Mouse (Mus musculus): ENCODE results near the gene Inpp5k. TPM values are rescaled to one million over a fixed set of nuclear protein-coding genes. Genes with fewer than 3 reads are reported as not detected.

Inpp5k gene
- total RNA-seq (2014; rRNA removed) (50.0 and 50.2 TPM in 2 replicates), polyA plus RNA-seq (2015; fragmentation: Nextera tagmentation; extraction: Ambion mirVana) (43.7 and 49.9 TPM in 2 replicates)

GRCm38 (mm10) chr11:75630645-75631229 lies at the start of gene Inpp5k:
TSS of gene Inpp5k (plus strand) at chr11:75630988.
- no peak for TF ChIP-seq CTCF (IDR thresholded peaks at IDR 0.05)
- Histone ChIP-seq H3K4me3 (ENCODE audit: low read depth, low read length) (peak within 1 kb of the TSS; percentile 63), H3K4me1 (ENCODE audit: insufficient read depth, low read length) (peaks cover 9% of the 10 kb centered on the region), H3K27ac (ENCODE audit: low read depth, low read length) (peak within 1 kb of the TSS; percentile 67), H3K36me3 (ENCODE audit: insufficient read depth, low read length) (peaks cover 33% of the 10 kb centered on the region), H3K4me2 (ENCODE audit: low read depth, low read length, poor library complexity, severe bottlenecking) (peak within 1 kb of the TSS; percentile 74), H3K9ac (replicated peaks; ENCODE audit: low read length, poor library complexity, severe bottlenecking) (peak within 1 kb of the TSS; percentile 67), H3K9me3 (ENCODE audit: low read length) (no peaks in the 10 kb centered on the region), H3K27me3 (ENCODE audit: insufficient read depth, low read length) (no peaks in the 10 kb centered on the region)
- DNase-seq (ENCODE audit: low spot score), result peak; percentile 99
- ATAC-seq (ENCODE audit: low FRiP score), result peak; percentile 99
- WGBS, result under 1% methylated on average over 53 of the region's 53 CpGs

- TF ChIP-seq CTCF (IDR thresholded peaks at IDR 0.05), result no peak
- no peak for ATAC-seq (ENCODE audit: low FRiP score)
- Histone ChIP-seq H3K4me1 (ENCODE audit: insufficient read depth, low read length) (no peaks in the 10 kb centered on the region), H3K27ac (ENCODE audit: low read depth, low read length) (no peak overlapping the region), H3K9me3 (ENCODE audit: low read length) (no peaks in the 10 kb centered on the region), H3K4me3 (ENCODE audit: low read depth, low read length) (no peak overlapping the region), H3K4me2 (ENCODE audit: low read depth, low read length, poor library complexity, severe bottlenecking) (no peak overlapping the region), H3K36me3 (ENCODE audit: insufficient read depth, low read length) (peaks cover under 1% of the 10 kb centered on the region; the same call in 1 of the 2 replicates), H3K9ac (replicated peaks; ENCODE audit: low read length, poor library complexity, severe bottlenecking) (no peak overlapping the region), H3K27me3 (ENCODE audit: insufficient read depth, low read length) (no peaks in the 10 kb centered on the region)
- WGBS, result 96% methylated on average over 7 of the region's 7 CpGs
- DNase-seq (ENCODE audit: low spot score), result no peak
Observed at GRCm38 (mm10) chr11:75581495-75582149, 49.2 kb upstream of the Inpp5k start.

- H3K27ac ChIP-seq (ENCODE audit: low read depth, low read length), result no peak overlapping the region
- WGBS, result 59% methylated on average over 2 of the region's 2 CpGs
- no peak overlapping the region for H3K9ac ChIP-seq (replicated peaks; ENCODE audit: low read length, poor library complexity, severe bottlenecking)
- no peaks in the 10 kb centered on the region for H3K27me3 ChIP-seq (ENCODE audit: insufficient read depth, low read length)
- no peak for ATAC-seq (ENCODE audit: low FRiP score)
- no peak for DNase-seq (ENCODE audit: low spot score)
- no peaks in the 10 kb centered on the region for H3K9me3 ChIP-seq (ENCODE audit: low read length)
- no peak overlapping the region for H3K4me2 ChIP-seq (ENCODE audit: low read depth, low read length, poor library complexity, severe bottlenecking)
- no peak for TF ChIP-seq CTCF (IDR thresholded peaks at IDR 0.05)
- no peaks in the 10 kb centered on the region for H3K36me3 ChIP-seq (ENCODE audit: insufficient read depth, low read length)
- no peak overlapping the region for H3K4me3 ChIP-seq (ENCODE audit: low read depth, low read length)
- 0 out of 2 replicates have a peak, but pooled peaks cover 2% of the 10 kb centered on the region for H3K4me1 ChIP-seq (ENCODE audit: insufficient read depth, low read length)
Observed at GRCm38 (mm10) chr11:75583521-75583920, 47.3 kb upstream of the Inpp5k start.

- H3K4me3 ChIP-seq (ENCODE audit: low read depth, low read length), result no peak overlapping the region
- no peak for ATAC-seq (ENCODE audit: low FRiP score)
- 88% methylated on average over 4 of the region's 4 CpGs for WGBS
Observed at GRCm38 (mm10) chr11:75585061-75585460, 45.7 kb upstream of the Inpp5k start.

GRCm38 (mm10) chr11:75585978-75586377 lies 44.8 kb upstream of the Inpp5k start:
- Histone ChIP-seq H3K4me2 (ENCODE audit: low read depth, low read length, poor library complexity, severe bottlenecking) (no peak overlapping the region), H3K27ac (ENCODE audit: low read depth, low read length) (no peak overlapping the region), H3K4me1 (ENCODE audit: insufficient read depth, low read length) (peaks cover 10% of the 10 kb centered on the region), H3K4me3 (ENCODE audit: low read depth, low read length) (no peak overlapping the region), H3K36me3 (ENCODE audit: insufficient read depth, low read length) (no peaks in the 10 kb centered on the region), H3K27me3 (ENCODE audit: insufficient read depth, low read length) (no peaks in the 10 kb centered on the region), H3K9me3 (ENCODE audit: low read length) (no peaks in the 10 kb centered on the region), H3K9ac (replicated peaks; ENCODE audit: low read length, poor library complexity, severe bottlenecking) (no peak overlapping the region)
- TF ChIP-seq CTCF (IDR thresholded peaks at IDR 0.05), result no peak
- ATAC-seq (ENCODE audit: low FRiP score) (no peak), DNase-seq (ENCODE audit: low spot score) (no peak)
- WGBS, result 72% methylated on average over 5 of the region's 5 CpGs

More at GRCm38 (mm10) chr11:75585061-75585460, 45.7 kb upstream of the Inpp5k start:
- H3K27me3 ChIP-seq (ENCODE audit: insufficient read depth, low read length), result no peaks in the 10 kb centered on the region
- no peak overlapping the region for H3K27ac ChIP-seq (ENCODE audit: low read depth, low read length)
- no peak overlapping the region for H3K4me2 ChIP-seq (ENCODE audit: low read depth, low read length, poor library complexity, severe bottlenecking)
- no peaks in the 10 kb centered on the region for H3K36me3 ChIP-seq (ENCODE audit: insufficient read depth, low read length)
- no peak for DNase-seq (ENCODE audit: low spot score)
- H3K4me1 ChIP-seq (ENCODE audit: insufficient read depth, low read length), result peaks cover 10% of the 10 kb centered on the region
- TF ChIP-seq CTCF (IDR thresholded peaks at IDR 0.05), result no peak
- no peak overlapping the region for H3K9ac ChIP-seq (replicated peaks; ENCODE audit: low read length, poor library complexity, severe bottlenecking)
- no peaks in the 10 kb centered on the region for H3K9me3 ChIP-seq (ENCODE audit: low read length)

GRCm38 (mm10) chr11:75586963-75587362 lies 43.8 kb upstream of the Inpp5k start:
- no peak overlapping the region for H3K27ac ChIP-seq (ENCODE audit: low read depth, low read length)
- H3K4me1 ChIP-seq (ENCODE audit: insufficient read depth, low read length), result peaks cover 10% of the 10 kb centered on the region
- DNase-seq (ENCODE audit: low spot score), result no peak
- H3K4me3 ChIP-seq (ENCODE audit: low read depth, low read length), result no peak overlapping the region
- ATAC-seq (ENCODE audit: low FRiP score), result no peak
- 85% methylated on average over 5 of the region's 5 CpGs for whole genome bisulfite sequencing
- no peaks in the 10 kb centered on the region for H3K27me3 ChIP-seq (ENCODE audit: insufficient read depth, low read length)
- H3K9ac ChIP-seq (replicated peaks; ENCODE audit: low read length, poor library complexity, severe bottlenecking), result no peak overlapping the region
- TF ChIP-seq CTCF (IDR thresholded peaks at IDR 0.05), result no peak
- H3K36me3 ChIP-seq (ENCODE audit: insufficient read depth, low read length), result no peaks in the 10 kb centered on the region
- H3K4me2 ChIP-seq (ENCODE audit: low read depth, low read length, poor library complexity, severe bottlenecking), result no peak overlapping the region
- H3K9me3 ChIP-seq (ENCODE audit: low read length), result no peaks in the 10 kb centered on the region
